In genomic region chr3:108654566-108654965, GRCm38 (mm10) we compare ENCODE assay signal across 8 mouse cellular contexts. TPM values are rescaled to one million over a fixed set of nuclear protein-coding genes. Genes with fewer than 3 reads are reported as not detected.
DNase-seq lines count a peak whose midpoint lies in the region; ATAC-seq and TF ChIP-seq lines count a peak whose summit lies in the region.

No protein-coding gene starts in this region.

- H3K4me3 ChIP-seq in kidney, embryonic 16.5 days (ENCODE audit: low read length): peak overlapping the region; percentile 89
- H3K4me3 ChIP-seq in forebrain, postnatal 0 days (ENCODE audit: low read depth, low read length): peak overlapping the region; percentile 66
- H3K4me3 ChIP-seq in macrophage (ENCODE audit: inconsistent target): peak overlapping the region; percentile 71

- TF ChIP-seq CTCF in forebrain, postnatal 0 days (IDR thresholded peaks at IDR 0.05; ENCODE audit: low read depth): no peak

- peaks cover 16% of the 10 kb centered on the region for H3K4me1 ChIP-seq in kidney, embryonic 16.5 days (ENCODE audit: insufficient read depth, low read length)
- peaks cover 7% of the 10 kb centered on the region; the same call in 1 of the 2 replicates for H3K4me1 ChIP-seq in forebrain, postnatal 0 days (ENCODE audit: insufficient read depth)

- 24% methylated on average over 14 of the region's 14 CpGs for WGBS in kidney, embryonic 16.5 days
- 28% methylated on average over 14 of the region's 14 CpGs for WGBS in forebrain, postnatal 0 days
- 13% methylated on average over 14 of the region's 14 CpGs for WGBS in macrophage (ENCODE audit: missing documents)

- no peak overlapping the region for H3K27ac ChIP-seq in kidney, embryonic 16.5 days (ENCODE audit: low read length)
- no peak overlapping the region for H3K27ac ChIP-seq in forebrain, postnatal 0 days (ENCODE audit: low read depth, low read length)
- 0 out of 2 replicates have a peak overlapping the region, but pooled peaks have one; percentile 4 for H3K27ac ChIP-seq in macrophage

- H3K4me2 ChIP-seq in kidney, embryonic 16.5 days (replicated peaks; ENCODE audit: low read depth, low read length): peak overlapping the region; percentile 70
- H3K4me2 ChIP-seq in forebrain, postnatal 0 days (ENCODE audit: low read depth): peak overlapping the region; percentile 55

- no peak for ATAC-seq in kidney, embryonic 16.5 days (ENCODE audit: low FRiP score, low TSS enrichment)
- ATAC-seq in forebrain, postnatal 0 days: no peak

- H3K79me2 ChIP-seq in macrophage (ENCODE audit: inconsistent target): peaks cover 55% of the 10 kb centered on the region

- DNase-seq in kidney, adult 11 months: no peak
- DNase-seq in MN1 (ENCODE audit: low spot score): peak; percentile 14
- DNase-seq in forebrain, postnatal 0 days: no peak
- DNase-seq in left cerebral cortex, adult 11 months (ENCODE audit: low spot score): no peak
- no peak for DNase-seq in yolk sac, embryonic 10.5 days (ENCODE audit: low spot score)
- DNase-seq in lung, adult 18-20 months: no peak

- no peaks in the 10 kb centered on the region for H3K9me3 ChIP-seq in kidney, embryonic 16.5 days (ENCODE audit: low read length)
- H3K9me3 ChIP-seq in forebrain, postnatal 0 days (ENCODE audit: low read length): no peaks in the 10 kb centered on the region

- no peaks in the 10 kb centered on the region for H3K27me3 ChIP-seq in kidney, embryonic 16.5 days (ENCODE audit: insufficient read depth, low read length)
- no peaks in the 10 kb centered on the region for H3K27me3 ChIP-seq in forebrain, postnatal 0 days (ENCODE audit: insufficient read depth, low read length)

- peak overlapping the region; percentile 94 for H3K9ac ChIP-seq in kidney, embryonic 16.5 days (replicated peaks; ENCODE audit: low read length)
- H3K9ac ChIP-seq in forebrain, postnatal 0 days: peak overlapping the region; percentile 82

- H3K36me3 ChIP-seq in kidney, embryonic 16.5 days (ENCODE audit: insufficient read depth, low read length): no peaks in the 10 kb centered on the region
- no peaks in the 10 kb centered on the region for H3K36me3 ChIP-seq in forebrain, postnatal 0 days (ENCODE audit: insufficient read depth)
- no peaks in the 10 kb centered on the region for H3K36me3 ChIP-seq in macrophage (ENCODE audit: inconsistent target)

RNA-seq across cellular contexts. Expression of gene Clcc1, which starts 0.9 kb away (rescaled TPM):
- 63.8 and 63.9 TPM in 2 replicates for polyA plus RNA-seq in kidney, embryonic 16.5 days (2015; fragmentation: Nextera tagmentation; extraction: Ambion mirVana)
- 43.9 and 84.0 TPM in 2 replicates for total RNA-seq in forebrain, postnatal 0 days (2014; rRNA removed)
- 47.5 and 48.8 TPM in 2 replicates for polyA plus RNA-seq in forebrain, postnatal 0 days (2015; fragmentation: Nextera tagmentation; extraction: Ambion mirVana)
- total RNA-seq in macrophage (2018; cell fraction: chromatin; rRNA removed): 100 to 1,000 TPM in 1 of 26 experiments, 10 to 100 TPM in 25; 12.7 to 107 (median 54.9) TPM
- total RNA-seq in macrophage (2018; cell fraction: cytosol; rRNA removed): 10 to 100 TPM; 30.0 to 68.4 (median 46.2) TPM
- 100 to 1,000 TPM in 1 of 26 experiments, 10 to 100 TPM in 25; 25.8 to 103 (median 54.0) TPM for total RNA-seq in macrophage (2018; cell fraction: nucleus; rRNA removed)
- 48.3 to 56.9 TPM (median 49.1 TPM) in 3 replicates for polyA plus RNA-seq in macrophage (2018)
